Comparison of ENCODE assay signal across 23 mouse cellular contexts in genomic region chr14:67486676-67487075, GRCm38 (mm10).
DNase-seq lines count a peak whose midpoint lies in the region; ATAC-seq and TF ChIP-seq lines count a peak whose summit lies in the region.
"Had no signal": no experiment of that assay in that cellular context is flagged by ENCODE, and none has a peak within 500 bp of the region (broad histone marks: within the 10 kb centered on the region; RNA-seq: fewer than 3 reads in every experiment).

No protein-coding gene starts in this region.

- H3K27ac ChIP-seq in heart, embryonic 12.5 days (ENCODE audit: poor library complexity, severe bottlenecking): no peak overlapping the region
- H3K27ac ChIP-seq in kidney, embryonic 15.5 days: no peak overlapping the region
- H3K27ac ChIP-seq in embryonic facial prominence, embryonic 10.5 days (replicated peaks): peak overlapping the region; percentile 69
- H3K27ac ChIP-seq: heart, embryonic 15.5 days; hindbrain, embryonic 15.5 days; midbrain, embryonic 12.5 days; neural tube, embryonic 12.5 days had no signal

- WGBS in heart, embryonic 12.5 days: 29% methylated on average over 10 of the region's 10 CpGs
- 20% methylated on average over 10 of the region's 10 CpGs for WGBS in kidney, embryonic 15.5 days
- WGBS in embryonic facial prominence, embryonic 10.5 days: 12% methylated on average over 10 of the region's 10 CpGs

- no peak overlapping the region for H3K9ac ChIP-seq in heart, embryonic 12.5 days
- H3K9ac ChIP-seq in kidney, embryonic 15.5 days: no peak overlapping the region
- H3K9ac ChIP-seq: forebrain, postnatal 0 days; heart, embryonic 15.5 days; hindbrain, embryonic 15.5 days; midbrain, embryonic 12.5 days; neural tube, embryonic 12.5 days had no signal

- H3K9me3 ChIP-seq in heart, embryonic 12.5 days (replicated peaks): no peaks in the 10 kb centered on the region
- H3K9me3 ChIP-seq in kidney, embryonic 15.5 days (replicated peaks): no peaks in the 10 kb centered on the region
- no peaks in the 10 kb centered on the region for H3K9me3 ChIP-seq in E14TG2a.4 (ENCODE audit: low read length)
- no peaks in the 10 kb centered on the region for H3K9me3 ChIP-seq in embryonic facial prominence, embryonic 10.5 days
- H3K9me3 ChIP-seq: heart, embryonic 15.5 days; hindbrain, embryonic 15.5 days; midbrain, embryonic 12.5 days; neural tube, embryonic 12.5 days had no signal

- no peaks in the 10 kb centered on the region for H3K27me3 ChIP-seq in heart, embryonic 12.5 days (replicated peaks)
- H3K27me3 ChIP-seq in kidney, embryonic 15.5 days: no peaks in the 10 kb centered on the region
- H3K27me3 ChIP-seq in E14TG2a.4 (ENCODE audit: insufficient read depth, low read length): peaks cover 4% of the 10 kb centered on the region; the same call in 1 of the 2 replicates
- no peaks in the 10 kb centered on the region for H3K27me3 ChIP-seq in embryonic facial prominence, embryonic 10.5 days (replicated peaks; ENCODE audit: low read depth, poor library complexity, severe bottlenecking)
- H3K27me3 ChIP-seq: CH12.LX; heart, embryonic 15.5 days; hindbrain, embryonic 15.5 days; midbrain, embryonic 12.5 days; neural tube, embryonic 12.5 days had no signal

- H3K4me3 ChIP-seq in heart, embryonic 12.5 days: no peak overlapping the region
- no peak overlapping the region for H3K4me3 ChIP-seq in kidney, embryonic 15.5 days (replicated peaks)
- H3K4me3 ChIP-seq in E14TG2a.4 (replicated peaks; ENCODE audit: low read length): 0 out of 2 replicates have a peak overlapping the region, but pooled peaks have one; percentile 20
- H3K4me3 ChIP-seq in embryonic facial prominence, embryonic 10.5 days: no peak overlapping the region
- H3K4me3 ChIP-seq: heart, embryonic 15.5 days; hindbrain, embryonic 15.5 days; midbrain, embryonic 12.5 days; neural tube, embryonic 12.5 days had no signal

- peaks cover 6% of the 10 kb centered on the region; the same call in 1 of the 2 replicates for H3K4me1 ChIP-seq in heart, embryonic 12.5 days (replicated peaks)
- peaks cover 13% of the 10 kb centered on the region for H3K4me1 ChIP-seq in kidney, embryonic 15.5 days
- peaks cover 36% of the 10 kb centered on the region for H3K4me1 ChIP-seq in E14TG2a.4 (replicated peaks; ENCODE audit: low read depth, low read length)
- peaks cover 47% of the 10 kb centered on the region for H3K4me1 ChIP-seq in embryonic facial prominence, embryonic 10.5 days
- H3K4me1 ChIP-seq: heart, embryonic 15.5 days; hindbrain, embryonic 15.5 days; neural tube, embryonic 12.5 days had no signal

- TF ChIP-seq CTCF in E14TG2a.4 (conservative IDR thresholded peaks at IDR 0.05; ENCODE audit: low read length): no peak

- peak; percentile 89 for DNase-seq in heart, adult 11 months
- peak; percentile 35 for DNase-seq in kidney, postnatal 14 days
- DNase-seq in embryonic facial prominence, embryonic 10.5 days (ENCODE audit: low spot score): peak; percentile 40
- DNase-seq in right cerebral cortex, postnatal 10 days (ENCODE audit: low spot score in 2 of 2): no peak
- DNase-seq: adrenal gland, adult 8-10 months; B cell, adult 2 months; cerebellum, adult 18-20 months; cerebellum, postnatal 14 days; forebrain, postnatal 0 days; gastrocnemius, postnatal 36 days; heart, postnatal 36 days; left cerebral cortex, postnatal 4 days; right cerebral cortex, postnatal 25 days had no signal

- no peak overlapping the region for H3K4me2 ChIP-seq in heart, embryonic 12.5 days
- no peak overlapping the region for H3K4me2 ChIP-seq in kidney, embryonic 15.5 days
- H3K4me2 ChIP-seq: heart, embryonic 15.5 days; hindbrain, embryonic 15.5 days; midbrain, embryonic 12.5 days; neural tube, embryonic 12.5 days had no signal

- ATAC-seq in heart, embryonic 12.5 days (ENCODE audit: insufficient number of reproducible peaks, low FRiP score): no peak
- ATAC-seq in kidney, embryonic 15.5 days (replicated peaks; ENCODE audit: low FRiP score): no peak
- ATAC-seq: activated CD4-positive, CD25-positive, alpha-beta regulatory T cell, adult 4 months; forebrain, postnatal 0 days; lung, postnatal 0 days had no signal

- H3K36me3 ChIP-seq in heart, embryonic 12.5 days: no peaks in the 10 kb centered on the region
- H3K36me3 ChIP-seq in kidney, embryonic 15.5 days: no peaks in the 10 kb centered on the region
- no peaks in the 10 kb centered on the region for H3K36me3 ChIP-seq in E14TG2a.4 (ENCODE audit: insufficient read depth, low read length)
- H3K36me3 ChIP-seq in embryonic facial prominence, embryonic 10.5 days (replicated peaks): no peaks in the 10 kb centered on the region
- H3K36me3 ChIP-seq: heart, embryonic 15.5 days; hindbrain, embryonic 15.5 days; midbrain, embryonic 12.5 days; neural tube, embryonic 12.5 days had no signal

Comparison
In these comparisons a context has a peak if more than half of its experiments do, and no peak if none do; other contexts are left out.
1. DNase-seq: peak in heart, adult 11 months (single experiment), kidney, postnatal 14 days (single experiment) and embryonic facial prominence, embryonic 10.5 days (single experiment); none in right cerebral cortex, postnatal 10 days (0 of 2).